Mouse (Mus musculus): ENCODE data around the gene H2-M10.6.

H2-M10.6 gene

DNA sequence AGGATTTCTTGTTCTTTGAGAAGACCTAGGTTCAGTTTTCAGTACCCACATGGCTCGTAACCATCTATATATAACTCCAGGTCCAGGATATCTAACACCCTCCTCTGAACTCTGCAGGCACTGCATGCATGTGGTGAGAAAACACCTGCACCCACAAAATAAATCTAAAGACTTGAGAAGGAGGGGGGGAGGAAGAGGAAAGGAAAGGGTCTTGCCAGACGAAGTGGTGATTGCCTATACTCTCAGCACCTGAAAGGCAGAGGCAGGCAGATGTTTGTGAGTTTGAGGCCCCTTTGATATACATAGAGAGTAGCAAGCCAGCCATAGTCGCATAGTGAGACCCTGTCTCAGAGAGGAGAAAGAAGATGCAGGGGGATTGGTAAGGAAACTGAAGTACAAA, 28.0 kb downstream of the H2-M10.6 start:
- in situ Hi-C loops (cut with MboI; ENCODE audit: low sequenced_read_pairs): no loop called here

DNA sequence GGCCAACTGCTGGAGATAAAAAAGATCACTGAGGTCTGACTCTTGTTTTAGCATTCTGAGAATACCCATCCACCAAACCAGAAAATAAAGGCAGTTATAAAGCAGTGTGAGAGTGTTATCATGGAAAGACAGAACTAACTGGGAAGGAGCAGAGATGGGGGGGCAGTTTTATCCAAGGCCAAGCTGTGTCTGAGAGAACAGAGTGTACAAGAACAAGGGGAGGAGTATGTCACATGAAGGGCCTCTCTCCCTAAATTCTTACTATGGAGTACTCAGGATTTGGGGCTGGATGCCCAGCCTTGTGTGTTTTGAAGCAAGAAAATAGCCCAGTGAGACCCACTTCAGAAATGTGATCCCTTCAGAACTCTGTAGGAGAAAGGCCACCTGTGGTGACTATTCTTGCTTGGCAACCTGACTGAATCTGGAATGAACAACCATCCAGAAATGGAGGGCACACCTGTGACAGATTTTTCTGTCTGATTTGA, 29.0 kb downstream of the H2-M10.6 start:
- in situ Hi-C loops (cut with MboI; ENCODE audit: low sequenced_read_pairs): no loop called here

DNA sequence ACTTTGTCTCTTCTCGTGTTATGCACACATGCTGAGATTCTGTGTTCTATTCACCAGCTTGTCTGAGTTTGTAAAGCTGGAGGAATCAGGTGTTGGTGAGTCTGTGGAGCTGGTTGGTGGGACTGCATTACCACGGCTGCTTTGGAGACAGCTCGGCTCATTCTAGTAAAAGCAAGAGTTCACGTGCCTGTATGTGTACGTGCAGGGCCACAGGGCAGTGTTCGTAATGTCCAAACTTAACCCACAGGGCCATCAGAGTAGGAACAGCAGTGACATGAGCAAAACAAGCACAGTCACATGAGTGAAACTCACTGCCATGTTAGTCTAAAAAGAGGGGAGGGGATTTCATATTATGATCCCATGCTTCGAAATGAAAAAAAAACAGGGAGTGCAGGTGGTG, 31.7 kb downstream of the H2-M10.6 start:
- in situ Hi-C loops (cut with MboI; ENCODE audit: low sequenced_read_pairs): no loop called here

DNA sequence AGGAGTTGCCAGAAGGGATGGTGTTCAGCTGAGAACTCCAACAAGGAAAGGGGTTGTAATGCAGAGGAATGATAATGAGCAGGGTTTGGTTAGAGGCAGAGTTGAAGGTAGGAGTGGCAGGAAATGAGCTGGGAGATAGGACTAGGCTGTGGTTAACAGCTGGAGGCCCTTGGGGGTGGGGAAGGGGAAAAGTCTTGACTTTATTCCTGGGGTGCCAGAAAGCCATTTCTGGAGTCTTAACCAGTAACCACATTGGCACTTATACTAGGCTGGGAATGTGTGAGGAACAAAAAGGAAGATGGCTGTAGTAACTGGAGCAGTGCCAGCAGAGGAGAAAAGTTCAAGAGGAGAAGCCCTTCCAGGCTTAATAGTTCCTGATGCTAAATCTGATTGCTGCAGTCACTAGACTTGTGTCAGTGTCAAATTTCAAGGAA, 32.3 kb downstream of the H2-M10.6 start:
- in situ Hi-C loops (cut with MboI; ENCODE audit: low sequenced_read_pairs): no loop called here

DNA sequence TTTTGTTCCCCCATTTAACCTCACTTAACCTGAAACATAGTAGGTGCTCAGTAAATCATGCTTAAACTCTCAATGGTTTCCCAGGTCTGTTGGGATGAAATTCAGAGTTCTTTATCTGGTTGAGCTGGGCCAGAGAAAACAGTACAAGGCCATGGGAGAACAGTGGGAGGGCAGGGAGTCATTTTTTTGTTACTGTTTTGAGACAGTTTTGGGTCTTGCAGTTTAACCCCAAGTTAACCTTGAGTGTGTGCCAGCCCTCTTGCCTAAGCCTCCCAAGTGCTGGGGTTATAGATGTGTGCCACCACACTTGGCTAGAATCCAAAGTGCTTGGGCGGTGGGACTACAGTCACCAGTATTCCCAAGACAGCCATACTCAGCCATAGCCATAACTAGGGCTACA, 32.8 kb downstream of the H2-M10.6 start:
- in situ Hi-C loops (cut with MboI; ENCODE audit: low sequenced_read_pairs): no loop called here

DNA sequence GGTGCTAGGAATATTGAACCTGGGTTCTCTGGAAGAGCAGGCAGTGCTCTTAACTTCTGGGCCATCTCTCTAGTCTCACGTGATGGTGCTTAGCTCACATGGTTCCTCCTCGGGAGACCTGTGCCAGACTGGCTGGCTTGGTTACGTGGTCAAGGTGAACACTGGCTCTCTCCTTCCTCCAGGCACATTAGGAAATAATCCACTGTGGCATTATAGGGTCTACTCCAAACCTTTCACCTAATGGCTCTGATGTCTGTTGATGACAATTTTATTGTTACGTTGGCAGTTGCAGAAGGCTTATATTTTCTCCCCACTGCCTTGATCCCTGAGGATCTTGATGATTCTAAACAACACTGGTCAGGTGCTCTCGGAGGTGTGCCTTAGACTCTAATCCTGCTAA, 36.9 kb downstream of the H2-M10.6 start:
- in situ Hi-C loops (cut with MboI; ENCODE audit: low sequenced_read_pairs): no loop called here

DNA sequence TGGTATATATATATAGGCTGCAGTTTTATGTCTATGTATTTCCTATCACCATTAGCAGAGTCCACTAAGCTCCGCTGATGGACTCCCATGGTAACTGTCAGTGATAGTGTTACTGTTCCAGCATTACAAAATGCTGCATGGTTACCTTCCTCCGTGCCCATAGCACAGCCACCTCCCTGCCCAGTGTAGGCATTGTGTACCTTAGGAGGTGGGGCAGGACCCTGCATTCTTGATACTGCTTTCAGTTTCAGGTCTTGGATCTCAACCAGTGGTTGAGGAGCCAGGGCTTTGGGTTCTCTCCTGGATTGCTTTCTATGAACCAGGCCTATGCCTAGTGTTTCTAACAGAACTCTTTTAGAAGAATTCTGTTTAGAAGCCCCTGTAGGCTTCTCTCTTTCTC, 38.0 kb downstream of the H2-M10.6 start:
- in situ Hi-C loops (cut with MboI; ENCODE audit: low sequenced_read_pairs): no loop called here

DNA sequence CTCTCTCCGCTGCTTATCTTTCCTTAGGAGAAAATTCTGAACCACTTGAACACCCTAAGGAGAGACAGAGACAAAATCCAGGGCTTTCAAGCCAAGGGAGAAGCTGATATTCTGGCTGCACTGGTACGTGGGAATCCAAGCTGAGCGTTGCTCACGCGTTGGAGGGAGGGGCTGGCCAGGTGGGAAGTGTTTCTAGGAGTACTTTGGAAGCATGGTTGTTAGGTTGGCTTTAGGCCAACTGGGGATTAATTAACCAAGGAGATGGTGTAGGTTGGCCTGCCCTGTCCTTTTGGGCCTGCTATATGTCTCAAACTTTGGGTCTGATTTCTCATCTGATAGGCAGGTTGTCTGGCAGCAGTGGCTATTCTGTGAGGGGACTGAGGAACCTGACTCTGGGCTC, 39.2 kb downstream of the H2-M10.6 start:
- in situ Hi-C loops (cut with MboI; ENCODE audit: low sequenced_read_pairs): no loop called here

DNA sequence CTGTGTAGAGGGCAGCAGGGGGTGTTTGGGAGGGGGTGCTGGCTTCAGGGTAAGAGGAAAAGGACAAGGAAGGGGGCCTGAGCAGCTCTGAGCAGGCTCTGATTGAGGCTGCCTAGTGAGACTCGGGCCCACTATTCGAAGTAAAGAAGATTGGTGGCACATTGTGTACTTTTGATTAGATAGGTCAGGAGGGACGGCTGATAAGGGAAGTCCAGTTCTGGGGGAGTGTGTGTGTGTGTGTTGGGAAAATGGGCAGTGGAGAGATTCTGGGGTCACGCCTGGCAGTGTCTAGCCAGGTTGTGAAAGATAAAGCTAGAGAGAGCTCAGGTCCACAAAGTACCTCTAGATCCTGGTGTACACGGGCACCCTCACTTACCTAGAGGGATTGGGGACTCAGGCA, 39.7 kb downstream of the H2-M10.6 start:
- in situ Hi-C loops (cut with MboI; ENCODE audit: low sequenced_read_pairs): no loop called here

DNA sequence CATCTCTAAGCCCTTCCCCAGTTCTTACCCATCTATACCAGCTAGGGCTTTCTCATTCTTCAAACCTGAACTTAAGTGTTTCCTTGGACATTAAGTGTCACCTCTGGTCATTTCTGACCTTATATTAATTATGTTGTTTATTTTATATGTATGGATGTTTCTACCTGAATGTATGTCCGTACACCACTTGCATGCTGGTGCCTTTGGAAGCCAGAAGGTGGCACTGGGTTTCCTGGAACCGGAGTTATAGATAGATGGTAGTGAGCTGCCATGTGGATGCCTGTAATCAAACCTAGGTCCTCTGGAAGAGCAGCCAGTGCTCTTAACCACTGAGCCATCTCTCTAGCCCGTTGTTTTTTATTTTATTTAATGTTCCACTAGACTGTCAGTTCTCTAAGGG, 43.5 kb downstream of the H2-M10.6 start:
- in situ Hi-C loops (cut with MboI; ENCODE audit: low sequenced_read_pairs): no loop called here

DNA sequence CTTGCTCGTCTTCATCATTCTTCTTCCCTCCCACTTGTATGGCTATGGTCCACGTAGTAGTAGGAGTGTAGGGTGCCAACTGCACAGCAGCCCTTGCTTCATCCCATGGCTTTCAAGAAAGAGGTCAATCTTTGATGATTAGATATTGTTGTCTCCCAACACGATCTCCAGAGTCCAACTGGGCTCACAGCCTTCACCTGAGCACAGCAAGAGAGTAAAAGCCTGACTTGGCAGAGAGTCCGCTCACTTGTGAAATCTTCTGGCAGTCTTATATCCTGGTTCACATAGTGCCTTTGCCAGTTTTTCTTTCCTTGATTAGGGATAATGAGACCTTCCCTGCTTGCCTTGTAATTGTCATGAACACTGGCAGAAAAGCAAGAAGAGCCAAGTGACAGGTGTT, 44.3 kb downstream of the H2-M10.6 start:
- in situ Hi-C loops (cut with MboI; ENCODE audit: low sequenced_read_pairs): no loop called here

DNA sequence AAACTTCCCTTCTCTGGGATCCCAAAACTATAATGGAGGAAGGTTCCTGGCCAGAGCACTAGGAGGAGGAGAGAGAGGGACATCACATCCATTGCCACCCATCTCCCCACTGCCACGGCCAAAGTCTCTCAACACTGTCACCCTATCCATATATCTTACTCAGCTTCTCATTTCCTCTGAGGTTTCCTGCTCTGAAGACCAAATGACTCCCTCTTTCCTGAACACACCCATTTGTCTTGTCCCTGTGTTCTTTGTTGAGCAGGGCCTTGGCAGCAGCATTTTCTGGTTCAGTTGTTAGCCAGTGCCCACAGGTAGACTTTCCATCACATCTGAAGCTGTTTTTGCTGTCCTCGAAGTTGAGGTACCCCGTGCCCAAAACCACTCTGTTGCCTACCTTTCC, 46.2 kb downstream of the H2-M10.6 start:
- in situ Hi-C loops (cut with MboI; ENCODE audit: low sequenced_read_pairs): no loop called here

DNA sequence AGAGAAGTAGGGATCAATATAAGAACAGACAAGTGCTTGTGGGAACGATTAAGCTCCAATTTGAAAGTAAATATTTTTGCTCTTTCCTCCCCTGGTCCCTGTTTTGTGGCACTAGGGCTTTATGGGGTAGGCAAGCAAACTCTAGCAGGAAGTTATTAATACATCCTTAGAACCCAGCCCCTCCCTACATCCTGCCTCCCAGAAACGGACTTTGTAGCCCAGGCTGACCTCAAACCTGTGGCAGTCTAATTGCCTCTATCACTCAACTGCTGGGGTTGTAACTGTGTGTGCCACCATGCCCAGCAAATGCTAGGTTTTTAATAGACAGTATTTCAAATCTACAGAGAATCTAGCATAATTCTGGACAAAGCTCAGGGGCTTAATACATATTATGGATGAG, 49.7 kb downstream of the H2-M10.6 start:
- in situ Hi-C loops (cut with MboI; ENCODE audit: low sequenced_read_pairs): no loop called here

Measured in CH12F3 (cell line).